Mouse (Mus musculus): ENCODE measurements around the gene H2afv.
A peak's percentile ranks its signal among the peaks of the same experiment; 100 is the strongest.

Gene H2afv

DNA sequence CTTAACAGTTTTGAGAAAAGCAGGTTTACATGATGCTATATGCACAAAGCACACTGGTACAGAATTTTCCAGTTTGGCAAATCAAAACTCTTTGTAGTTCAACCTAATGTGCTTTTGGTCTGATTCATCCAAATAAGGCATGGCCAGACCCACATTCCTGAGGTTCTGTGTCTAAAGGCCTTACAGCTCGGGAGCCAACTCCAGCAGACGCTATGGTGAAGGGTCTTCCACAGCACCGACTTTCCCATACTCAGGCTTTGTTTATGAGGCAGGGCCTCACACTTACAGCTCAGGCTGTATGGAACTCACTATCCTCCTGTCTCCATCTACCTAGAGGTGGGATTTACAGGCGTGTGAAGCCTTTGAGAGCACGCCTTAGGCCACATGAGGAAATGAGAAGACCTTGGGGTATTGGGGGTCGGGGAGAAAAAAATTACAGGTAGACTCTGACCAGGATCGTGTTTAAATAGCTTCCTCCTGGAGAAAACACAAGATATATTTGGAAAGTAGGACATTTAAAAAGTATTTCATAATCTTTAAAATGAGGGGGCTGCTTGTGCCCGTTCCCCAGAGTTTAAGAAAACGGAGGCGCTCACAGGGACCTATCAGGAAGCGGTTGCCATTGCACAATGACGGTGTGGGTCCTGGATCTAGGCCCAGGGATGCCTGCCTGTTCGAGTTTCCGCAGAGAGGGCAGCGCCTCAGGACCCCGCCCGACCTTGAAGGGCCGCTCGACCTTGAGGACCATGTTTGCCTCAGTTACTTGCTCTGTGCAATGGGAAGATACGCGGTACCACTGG is 29.3 kb downstream of the H2afv start, which contains the start of gene Ppia:
Gene Ppia, plus strand, starts transcription at position 693 of the 800 bp plus-strand sequence.
- peak; percentile 41 for DNase-seq

DNA sequence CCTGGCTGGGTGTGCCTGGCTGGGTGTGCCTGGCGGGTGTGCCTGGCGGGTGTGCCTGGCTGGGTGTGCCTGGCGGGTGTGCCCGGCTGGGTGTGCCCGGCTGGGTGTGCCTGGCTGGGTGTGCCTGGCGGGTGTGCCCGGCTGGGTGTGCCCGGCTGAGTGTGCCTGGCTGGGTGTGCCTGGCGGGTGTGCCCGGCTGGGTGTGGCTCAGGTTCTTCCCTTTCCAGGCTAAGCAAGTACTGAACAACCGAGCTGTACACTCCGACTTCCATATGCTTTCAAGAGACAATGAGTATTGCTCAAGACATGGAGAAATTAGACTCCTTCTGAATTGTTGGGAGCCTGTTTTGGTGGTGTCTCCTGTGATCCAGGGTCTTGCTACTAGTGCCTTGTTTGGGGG is 31.0 kb downstream of the H2afv start:
- DNase-seq = no peak

DNA sequence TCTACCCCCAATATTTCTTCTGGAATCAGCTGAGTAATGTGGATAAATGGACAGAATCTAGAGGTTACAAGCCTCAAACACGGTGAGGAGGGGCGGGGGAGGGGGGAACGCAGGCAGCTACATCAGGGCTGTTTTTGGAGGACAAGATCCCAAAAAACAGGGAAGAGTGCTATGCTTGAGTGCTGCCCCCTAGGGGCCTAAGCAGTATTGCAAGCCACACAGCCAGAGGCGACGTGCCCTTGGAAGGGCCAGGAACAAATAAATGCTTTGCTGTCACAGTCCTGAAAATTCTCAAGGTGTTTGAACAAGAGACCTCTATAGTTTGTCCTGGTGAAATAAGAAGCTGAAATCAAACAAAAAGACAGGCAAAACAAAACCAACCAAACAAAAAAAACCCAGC is 32.6 kb downstream of the H2afv start:
- peak; percentile 85 for DNase-seq

DNA sequence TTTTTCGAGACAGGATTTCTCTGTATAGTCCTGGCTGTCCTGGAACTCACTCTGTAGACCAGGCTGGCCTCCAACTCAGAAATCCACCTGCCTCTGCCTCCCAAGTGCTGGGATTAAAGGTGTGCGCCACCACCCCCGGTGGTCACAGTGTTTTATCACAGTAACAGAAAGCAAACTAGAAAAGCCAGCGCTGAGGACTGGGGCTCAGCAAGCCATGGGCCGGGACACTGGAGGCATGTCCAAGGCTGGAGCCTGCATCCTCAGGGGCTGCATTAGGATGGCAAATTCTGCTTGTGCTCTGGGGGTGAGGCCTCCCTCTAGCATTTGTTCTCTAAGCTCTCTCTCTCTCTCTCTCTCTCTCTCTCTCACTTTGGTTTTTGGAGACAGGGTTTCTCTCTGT is 33.5 kb downstream of the H2afv start:
- peak; percentile 9 for DNase-seq

DNA sequence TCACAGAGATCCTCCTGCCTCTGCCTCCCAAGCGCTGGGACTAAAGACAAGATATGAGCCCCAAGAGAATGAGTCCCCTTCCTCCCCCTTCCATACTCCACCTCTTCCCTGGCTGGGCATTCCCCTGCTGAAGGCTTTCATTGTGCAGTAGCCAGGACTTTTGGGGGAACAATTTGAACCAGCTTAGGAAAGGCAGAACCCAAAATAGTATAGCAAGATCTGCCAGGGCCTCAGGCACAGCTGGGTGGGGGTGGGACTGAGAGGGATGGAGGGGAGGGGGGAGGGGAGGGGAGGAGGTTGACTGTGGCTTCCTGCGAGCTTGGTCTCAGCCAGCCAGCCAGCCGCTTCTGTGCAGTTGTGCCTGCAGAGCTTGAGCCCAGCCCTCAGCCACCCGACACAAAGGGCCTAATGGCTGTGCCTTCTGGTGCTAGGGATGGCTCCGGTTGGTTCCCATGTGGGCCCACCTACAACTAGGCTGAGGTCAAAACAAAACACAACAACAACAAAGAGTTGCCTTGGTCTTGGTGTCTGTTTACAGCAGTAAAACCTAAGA is 34.1 kb downstream of the H2afv start:
- DNase-seq = no peak

DNA sequence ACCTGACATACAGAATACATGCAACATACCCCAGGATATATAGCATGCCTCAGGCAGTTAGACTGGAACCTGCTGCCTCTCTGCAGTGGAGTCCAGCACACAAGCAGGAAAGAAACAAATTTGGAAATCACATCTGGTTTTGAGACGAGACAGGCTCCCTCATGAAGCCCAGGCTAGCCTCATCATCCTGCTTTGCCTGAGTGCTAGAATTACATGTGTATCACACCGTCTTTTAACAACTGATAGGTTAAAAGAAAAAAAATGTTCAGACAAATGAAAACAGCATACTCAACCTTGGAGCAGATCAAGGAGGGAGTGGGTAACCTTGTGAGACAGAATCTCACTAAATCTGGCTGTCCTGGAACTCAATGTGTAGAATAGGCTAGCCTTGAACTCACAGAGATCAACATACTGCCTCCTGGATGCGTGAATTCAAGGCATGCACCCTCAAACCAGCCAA is 37.1 kb downstream of the H2afv start:
- DNase-seq = no peak

DNA sequence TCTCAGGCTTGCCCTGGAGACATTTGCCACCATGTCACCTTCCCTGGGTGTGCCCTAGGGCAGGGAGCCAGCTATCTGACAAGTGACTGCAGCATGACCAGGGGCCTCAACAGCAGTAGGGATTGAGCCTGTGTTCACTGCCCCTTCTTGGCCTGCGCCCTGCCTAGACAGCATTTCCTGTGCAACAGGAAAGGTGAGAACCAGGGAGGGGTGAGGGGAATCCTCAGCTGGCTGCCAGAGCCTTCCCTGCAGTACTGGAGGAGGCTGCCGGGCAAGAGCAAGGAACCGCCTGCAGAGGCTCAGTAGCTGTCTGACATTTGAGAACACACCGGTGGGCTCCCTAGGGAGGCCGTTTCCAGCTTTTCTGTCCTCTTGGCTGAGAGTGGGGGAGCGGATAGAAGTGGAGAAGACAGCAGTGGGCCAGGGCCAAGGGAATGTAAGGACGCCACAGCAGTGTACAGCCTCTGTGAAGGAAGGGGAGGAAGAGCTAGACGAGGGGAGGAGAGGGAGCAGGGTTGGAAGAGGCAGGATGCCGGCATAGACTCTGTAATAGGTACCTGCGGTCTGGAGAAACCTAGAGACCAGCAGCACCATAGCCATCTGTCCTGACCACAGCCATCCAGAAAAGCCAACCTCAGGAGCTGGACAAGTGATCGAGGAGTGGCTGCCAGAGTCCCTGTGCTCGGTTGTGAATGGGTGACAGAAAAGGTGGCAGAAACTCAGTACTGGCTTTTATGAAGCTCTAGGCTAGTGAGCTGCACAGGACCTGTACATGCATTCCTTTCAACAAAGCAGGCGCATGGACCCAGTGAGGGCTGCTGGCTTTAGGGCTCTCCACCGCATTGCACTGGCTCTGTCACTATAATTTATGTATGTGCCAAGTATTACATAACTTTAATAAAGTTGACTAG is 37.7 kb downstream of the H2afv start:
- peak; percentile 70 for DNase-seq

DNA sequence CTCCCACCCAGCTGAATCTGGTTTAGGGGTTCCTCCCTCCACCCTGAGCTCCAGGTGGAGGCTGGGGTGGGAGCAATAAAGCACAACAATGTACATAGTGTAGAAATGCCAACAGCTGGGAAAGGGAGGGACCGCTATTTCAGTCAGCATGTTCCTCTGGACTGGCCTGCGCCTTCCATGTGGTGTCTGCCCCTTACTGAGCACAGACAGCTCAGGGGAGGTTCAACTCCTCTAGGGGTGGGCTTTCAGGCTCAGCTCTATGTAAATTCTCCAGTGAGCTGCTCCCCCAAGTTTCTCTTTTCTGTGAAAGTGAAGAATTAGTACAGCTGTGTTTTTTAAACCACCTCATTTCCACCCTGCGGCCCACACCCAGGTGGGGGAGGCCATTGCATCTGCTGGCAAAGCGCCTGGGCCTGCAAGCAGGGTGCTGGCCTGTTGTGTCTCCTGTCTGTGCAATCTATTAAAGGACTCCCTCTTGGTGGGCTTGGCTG is 38.6 kb downstream of the H2afv start:
- DNase-seq = peak; percentile 45

DNA sequence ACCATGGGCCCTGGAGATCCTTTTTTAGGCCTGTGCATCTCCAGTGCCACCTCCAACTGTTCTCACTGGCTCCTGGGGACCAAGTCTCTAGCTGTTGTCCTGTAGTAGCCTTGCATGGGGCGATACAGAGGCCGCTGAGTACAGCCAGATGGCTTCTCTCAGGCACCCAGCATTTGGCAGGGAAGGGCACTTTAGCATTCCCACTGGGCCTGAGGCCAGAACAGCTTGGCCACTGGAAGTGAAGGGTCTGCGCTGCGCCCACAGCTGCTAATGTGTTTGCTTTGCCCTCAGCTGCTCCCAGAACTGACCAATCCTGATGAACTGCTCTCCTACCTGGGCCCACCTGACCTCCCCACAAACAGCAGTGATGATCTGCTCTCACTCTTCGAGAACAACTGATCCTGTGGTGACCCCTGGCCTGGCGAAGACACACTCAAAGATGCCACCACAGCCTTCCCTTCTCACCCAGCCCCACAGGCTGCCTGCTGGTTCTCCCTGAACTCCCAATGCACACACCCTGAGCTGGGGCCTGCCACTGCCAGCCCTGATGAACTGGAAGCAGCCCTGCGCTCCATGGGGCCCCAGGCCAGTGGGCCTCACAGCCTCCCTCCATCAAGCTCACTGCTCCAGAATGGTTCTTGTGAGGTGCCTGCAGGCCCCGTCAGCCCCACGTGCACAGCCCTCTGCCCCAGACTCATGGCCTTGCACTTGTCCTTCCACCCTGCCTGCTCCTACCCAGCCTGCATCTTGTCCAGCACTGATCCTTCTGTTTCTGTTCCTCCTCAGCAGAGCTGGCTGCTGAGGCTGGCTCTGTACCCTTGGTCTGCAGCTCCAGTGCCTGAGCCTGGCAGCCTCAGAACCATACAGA is 39.3 kb downstream of the H2afv start:
- DNase-seq = peak; percentile 42

DNA sequence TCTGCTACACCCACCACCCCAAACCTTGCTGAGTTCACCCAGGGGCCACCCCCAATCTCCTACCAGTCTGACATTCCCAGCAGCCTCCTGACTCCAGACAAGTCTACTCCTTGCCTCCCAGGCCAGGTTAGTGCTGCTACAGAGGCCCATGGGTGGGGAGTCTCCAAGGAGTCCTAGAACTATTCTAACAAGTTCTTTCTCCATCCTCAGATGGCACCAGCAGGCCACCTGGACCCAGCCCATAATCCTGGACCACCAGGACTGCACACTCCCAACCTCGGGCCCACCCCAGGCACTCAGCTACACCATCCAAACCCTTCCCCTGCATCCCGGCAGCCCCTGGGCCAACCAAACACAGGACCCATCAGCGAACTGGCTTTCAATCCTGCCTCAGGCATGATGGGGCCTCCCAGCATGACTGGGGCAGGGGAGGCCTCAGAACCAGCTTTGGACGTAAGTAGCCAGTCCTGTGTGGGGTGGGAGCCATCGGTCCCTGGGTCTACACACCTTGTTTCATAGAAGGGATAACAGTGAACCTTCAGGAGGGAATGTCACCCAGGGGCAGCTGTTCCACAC is 40.3 kb downstream of the H2afv start:
- peak; percentile 14 for DNase-seq

DNA sequence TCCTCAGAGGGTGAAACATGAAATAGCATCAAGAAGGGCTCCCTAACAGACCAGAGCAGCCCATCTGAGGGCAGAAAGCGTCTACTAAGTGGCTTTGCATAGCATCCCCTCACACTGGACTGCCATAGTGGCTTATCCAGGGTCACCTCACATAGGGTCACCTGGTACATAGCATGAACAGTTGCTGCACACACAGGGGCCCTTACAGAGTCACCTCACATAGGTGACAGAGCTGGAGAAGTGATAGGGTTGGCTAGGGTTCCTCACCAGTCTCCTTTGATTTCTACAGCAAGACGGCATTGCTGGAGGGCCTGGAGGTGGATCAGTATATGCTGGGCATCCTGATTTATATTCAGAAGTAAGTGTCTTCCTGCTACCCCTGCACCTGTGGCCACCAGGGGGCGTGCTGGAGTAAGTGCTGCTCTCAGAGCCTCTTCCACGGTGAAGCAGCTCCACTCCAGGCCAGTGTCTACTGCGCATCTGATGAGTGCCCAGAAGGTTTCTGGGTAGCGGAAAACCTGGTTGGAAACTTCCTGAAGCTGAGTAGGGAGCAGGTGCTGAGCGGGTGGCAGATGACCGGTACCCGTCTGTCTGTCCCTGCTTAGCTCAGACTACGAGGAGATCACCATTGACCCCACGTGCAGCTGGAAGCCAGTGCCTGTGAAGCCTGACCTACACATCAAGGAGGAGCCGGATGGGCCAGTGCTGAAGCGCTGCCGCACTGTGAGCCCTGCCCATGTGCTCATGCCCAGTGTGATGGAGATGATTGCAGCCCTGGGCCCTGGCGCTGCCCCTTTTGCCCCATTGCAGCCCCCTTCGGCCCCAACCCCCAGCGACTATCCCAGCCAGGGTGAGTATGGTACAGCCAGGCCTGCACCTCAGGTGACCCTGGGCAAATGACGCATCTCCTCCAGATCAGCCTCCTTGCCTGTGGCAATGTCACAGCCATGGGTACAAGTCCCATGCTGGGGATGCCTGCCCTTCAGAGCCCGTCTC is 41.4 kb downstream of the H2afv start:
- peak; percentile 44 for DNase-seq

DNA sequence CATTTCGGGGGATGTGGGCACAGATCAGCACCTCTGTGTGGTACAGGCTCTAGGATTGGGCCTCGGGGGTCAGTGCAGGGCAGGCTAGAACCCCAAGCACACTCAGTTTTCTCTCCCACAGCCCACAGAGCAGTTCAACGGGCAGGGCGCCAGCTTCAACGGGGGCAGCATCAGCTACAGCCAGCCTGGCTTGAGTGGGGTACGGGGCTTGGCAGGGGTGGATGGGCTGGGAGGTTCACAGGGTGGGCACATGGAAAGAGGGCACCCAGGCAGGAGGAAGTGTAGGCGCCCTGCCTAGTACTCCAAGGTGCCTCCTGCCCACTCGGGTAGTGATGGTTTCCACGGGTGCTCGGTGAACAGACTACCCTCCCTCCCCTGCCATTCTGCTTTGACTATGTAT is 46.1 kb downstream of the H2afv start:
- peak; percentile 11 for DNase-seq

DNA sequence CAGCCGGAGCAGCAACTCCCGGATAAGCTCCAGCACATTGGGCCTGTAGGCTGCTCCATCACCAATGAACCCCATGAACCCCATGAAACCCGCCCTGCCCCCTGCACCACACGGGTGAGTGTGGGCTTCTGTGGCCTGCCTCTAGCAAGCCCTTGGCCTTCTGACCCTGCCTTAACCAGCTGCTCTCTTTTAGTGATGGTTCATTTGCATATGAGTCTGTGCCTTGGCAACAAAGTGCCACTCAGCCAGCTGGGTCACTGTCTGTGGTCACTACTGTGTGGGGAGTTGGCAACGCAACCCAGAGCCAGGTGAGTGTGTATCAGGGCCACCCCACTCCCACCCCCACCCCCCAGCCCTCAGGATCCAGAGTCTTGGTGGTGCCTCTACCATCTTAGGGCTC is 48.7 kb downstream of the H2afv start:
- no peak for DNase-seq

DNA sequence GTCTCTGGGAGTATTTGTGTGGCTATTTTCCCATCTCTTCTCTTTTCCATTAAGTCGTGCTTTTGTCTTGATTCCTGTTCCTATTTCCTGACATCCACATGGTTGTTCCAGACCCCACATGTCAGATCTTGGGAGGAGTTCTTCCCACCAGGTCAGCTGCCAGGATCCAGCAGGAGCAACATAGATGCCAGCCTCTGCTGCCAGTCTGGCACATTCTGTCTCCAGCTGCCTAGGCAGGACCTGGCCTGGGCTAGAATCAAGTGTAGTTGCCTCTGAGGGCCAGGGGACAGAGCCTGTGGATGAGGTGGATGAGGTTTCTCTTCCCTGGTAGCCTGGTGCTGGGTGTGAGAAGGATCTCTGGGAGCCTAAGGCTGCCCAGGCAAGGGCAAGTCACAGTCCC is 50.4 kb downstream of the H2afv start:
- DNase-seq = peak; percentile 13

DNA sequence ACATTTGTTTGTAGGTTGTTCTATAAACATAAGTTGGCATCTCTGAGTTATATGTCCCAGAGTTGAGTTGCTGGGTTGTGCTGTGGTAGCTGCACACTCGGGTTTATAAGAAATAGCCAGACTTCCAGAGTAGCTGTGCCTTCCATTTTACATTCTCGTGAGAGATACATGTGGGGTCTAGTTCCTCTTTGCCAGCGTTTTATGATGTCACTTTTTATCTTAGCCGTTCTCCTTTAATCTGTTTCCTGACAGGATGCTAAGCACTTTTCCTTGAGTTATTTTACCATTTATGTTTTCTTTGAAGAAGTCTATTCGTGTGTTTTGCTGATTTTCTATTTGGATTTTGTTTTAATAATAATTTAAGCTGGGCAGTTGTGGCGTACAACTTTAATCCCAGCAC is 51.4 kb downstream of the H2afv start:
- DNase-seq = no peak

DNA sequence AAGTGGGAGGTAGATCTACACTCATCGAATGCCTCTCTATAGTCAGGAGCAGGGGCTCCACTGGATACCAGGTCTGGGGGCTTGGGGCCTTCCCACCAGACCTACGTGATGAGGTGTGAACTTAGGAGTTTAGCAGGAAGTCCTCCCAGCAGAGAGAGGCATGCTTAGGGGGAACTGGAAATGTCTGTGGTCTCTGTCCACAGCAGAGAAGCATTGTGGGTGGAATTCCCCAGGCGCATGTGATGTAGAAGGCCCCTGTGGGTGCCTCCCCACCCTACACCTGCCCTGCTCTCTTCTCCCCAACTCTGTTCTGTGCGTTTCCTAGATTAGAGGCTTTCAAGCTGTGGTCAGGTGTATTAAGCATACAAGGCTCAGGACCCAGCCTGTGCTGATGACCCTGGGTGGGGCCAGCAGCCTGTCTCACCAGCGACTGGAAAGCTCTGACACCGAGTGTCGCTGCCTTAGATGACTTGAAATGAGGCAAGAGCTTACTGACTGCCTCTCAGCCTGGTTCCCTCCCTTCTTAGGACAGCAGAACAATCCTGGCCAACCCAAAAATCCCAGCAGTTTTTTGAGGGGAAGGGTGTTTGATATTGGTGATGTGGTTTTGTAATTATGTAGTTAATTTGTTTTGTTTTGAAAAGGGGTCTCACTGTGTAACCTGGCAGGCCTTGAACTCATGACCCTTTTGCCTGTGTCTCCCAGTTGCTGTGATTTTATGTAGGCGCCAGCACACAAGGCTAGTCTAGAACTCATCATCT is 52.5 kb downstream of the H2afv start:
- no peak for DNase-seq

DNA sequence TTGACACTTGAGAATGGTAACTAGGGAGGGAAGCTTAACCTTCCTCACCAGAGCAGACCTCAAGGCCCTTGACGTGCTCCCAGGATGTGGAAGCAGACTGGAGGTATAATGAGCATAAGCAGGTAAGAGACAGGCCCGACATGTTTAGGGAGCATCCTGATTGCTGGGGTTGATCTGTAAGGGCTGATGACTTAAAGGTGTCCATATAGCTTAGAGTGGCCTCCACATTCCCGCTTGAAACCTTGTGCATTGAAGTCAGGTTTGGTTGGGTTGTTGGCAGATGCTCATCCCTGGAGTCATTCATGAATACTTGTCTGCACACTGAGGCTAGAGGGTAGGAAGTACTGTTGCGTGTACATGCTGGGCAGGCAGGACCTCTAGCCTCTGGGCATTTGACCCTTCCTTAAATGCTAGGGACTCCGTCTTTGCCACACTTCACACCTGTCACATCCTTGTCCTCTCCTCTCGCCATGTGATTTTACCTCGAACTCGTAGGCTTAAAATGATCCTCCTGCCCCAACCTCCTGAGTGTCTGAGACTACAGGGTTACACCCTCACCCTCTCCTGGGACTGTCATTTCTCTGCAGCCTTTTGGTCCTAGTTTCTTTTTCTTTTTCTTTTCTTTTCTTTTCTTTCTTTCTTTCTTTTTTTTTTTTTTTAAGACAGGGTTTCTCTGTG is 53.7 kb downstream of the H2afv start:
- DNase-seq = peak; percentile 18

DNA sequence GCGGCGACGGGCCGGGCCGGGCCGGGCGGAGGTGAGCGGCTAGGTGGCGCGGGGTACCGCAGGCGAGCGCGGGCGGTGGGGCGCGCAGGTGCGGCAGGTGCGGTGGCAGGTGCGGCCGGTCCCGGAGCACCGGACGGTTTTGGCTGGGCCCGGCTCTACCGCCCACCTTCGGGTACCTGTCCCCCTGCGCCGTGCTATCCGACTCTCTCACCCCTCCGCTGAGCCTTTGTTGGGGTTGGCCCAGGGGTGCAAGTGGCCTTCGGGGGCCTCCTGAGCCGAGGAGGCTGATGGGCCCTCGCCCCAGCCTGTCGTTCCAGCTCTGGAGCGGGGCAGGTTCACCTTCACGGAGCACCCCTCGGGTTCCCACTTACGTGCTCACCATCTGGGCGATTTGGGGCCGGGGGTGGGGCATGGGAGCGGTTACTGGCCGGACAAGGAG is 54.7 kb downstream of the H2afv start:
- DNase-seq = peak; percentile 49
